In genomic region chr14:50997999-50998666, GRCm38 (mm10) we compare ENCODE assay signal across 16 mouse cellular contexts. TPM values are rescaled to one million over a fixed set of nuclear protein-coding genes. Genes with fewer than 3 reads are reported as not detected.
A peak's percentile ranks its signal among the peaks of the same experiment; 100 is the strongest.
DNase-seq lines count a peak whose midpoint lies in the region; ATAC-seq and TF ChIP-seq lines count a peak whose summit lies in the region.
"Had no signal": no experiment of that assay in that cellular context is flagged by ENCODE, and none has a peak within 500 bp of the region (broad histone marks: within the 10 kb centered on the region; RNA-seq: fewer than 3 reads in every experiment).

No protein-coding gene starts in this region.

- DNase-seq in heart, postnatal 36 days: no peak
- DNase-seq in 416B (ENCODE audit: low read depth): peak; percentile 66
- DNase-seq in brain, adult 2 months (ENCODE audit: low read depth, low spot score): peak; percentile 20
- DNase-seq in liver, postnatal 0 days: no peak
- no peak for DNase-seq in frontal cortex, adult 2 months (ENCODE audit: extremely low spot score in 1 of 2, low spot score in 1 of 2)
- no peak for DNase-seq in forebrain, embryonic 14.5 days (ENCODE audit: low spot score)
- DNase-seq in adrenal gland, postnatal 4 days (ENCODE audit: low spot score in 2 of 2): no peak
- DNase-seq: cerebellum, adult 18-20 months; spleen, adult 18-20 months; thymus, postnatal 14 days had no signal

- 0 out of 2 replicates have a peak, but pooled peaks have one; percentile 17 for TF ChIP-seq EP300 in liver, postnatal 0 days (IDR thresholded peaks at IDR 0.05; ENCODE audit: low read depth)

- H3K27me3 ChIP-seq in heart, embryonic 13.5 days (replicated peaks): no peaks in the 10 kb centered on the region
- no peaks in the 10 kb centered on the region for H3K27me3 ChIP-seq in liver, postnatal 0 days (ENCODE audit: insufficient read depth, low read length)
- no peaks in the 10 kb centered on the region for H3K27me3 ChIP-seq in forebrain, embryonic 14.5 days (replicated peaks; ENCODE audit: control insufficient read depth, insufficient read depth, low read length)
- H3K27me3 ChIP-seq: embryonic facial prominence, embryonic 13.5 days; megakaryocyte, embryonic 14.5 days; neural tube, embryonic 12.5 days had no signal

- H3K4me1 ChIP-seq in heart, embryonic 13.5 days: no peaks in the 10 kb centered on the region
- peaks cover 14% of the 10 kb centered on the region for H3K4me1 ChIP-seq in liver, postnatal 0 days (ENCODE audit: insufficient read depth)
- H3K4me1 ChIP-seq in forebrain, embryonic 14.5 days (ENCODE audit: control insufficient read depth, insufficient read depth, low read length): no peaks in the 10 kb centered on the region
- H3K4me1 ChIP-seq: embryonic facial prominence, embryonic 13.5 days; neural tube, embryonic 12.5 days had no signal

- TF ChIP-seq CTCF in liver, postnatal 0 days (IDR thresholded peaks at IDR 0.05; ENCODE audit: low read depth): no peak

- no peak overlapping the region for H3K4me2 ChIP-seq in heart, embryonic 13.5 days
- no peak overlapping the region for H3K4me2 ChIP-seq in liver, postnatal 0 days (ENCODE audit: low read depth, low read length)
- H3K4me2 ChIP-seq in forebrain, embryonic 14.5 days (ENCODE audit: low read length): no peak overlapping the region
- H3K4me2 ChIP-seq: embryonic facial prominence, embryonic 13.5 days; hindbrain, embryonic 14.5 days; neural tube, embryonic 12.5 days had no signal

- ATAC-seq in heart, embryonic 13.5 days (ENCODE audit: extremely low read depth, insufficient number of reproducible peaks, low FRiP score, low TSS enrichment): no peak
- ATAC-seq in liver, postnatal 0 days: peak; percentile 50; the same call in 1 of the 2 replicates
- no peak for ATAC-seq in forebrain, embryonic 14.5 days

- no peak overlapping the region for H3K4me3 ChIP-seq in heart, embryonic 13.5 days
- no peak overlapping the region for H3K4me3 ChIP-seq in liver, postnatal 0 days (ENCODE audit: low read depth, low read length)
- no peak overlapping the region for H3K4me3 ChIP-seq in forebrain, embryonic 14.5 days (ENCODE audit: low read depth, low read length)
- H3K4me3 ChIP-seq: embryonic facial prominence, embryonic 13.5 days; megakaryocyte, embryonic 14.5 days; neural tube, embryonic 12.5 days had no signal

- no peak overlapping the region for H3K9ac ChIP-seq in heart, embryonic 13.5 days
- H3K9ac ChIP-seq in liver, postnatal 0 days (replicated peaks): no peak overlapping the region
- no peak overlapping the region for H3K9ac ChIP-seq in forebrain, embryonic 14.5 days (ENCODE audit: low read length)
- H3K9ac ChIP-seq: embryonic facial prominence, embryonic 13.5 days; hindbrain, embryonic 14.5 days; neural tube, embryonic 12.5 days had no signal

- no peaks in the 10 kb centered on the region for H3K36me3 ChIP-seq in heart, embryonic 13.5 days
- no peaks in the 10 kb centered on the region for H3K36me3 ChIP-seq in liver, postnatal 0 days (replicated peaks; ENCODE audit: insufficient read depth, low read length)
- no peaks in the 10 kb centered on the region for H3K36me3 ChIP-seq in forebrain, embryonic 14.5 days (ENCODE audit: control insufficient read depth, insufficient read depth, low read length)
- H3K36me3 ChIP-seq: embryonic facial prominence, embryonic 13.5 days; neural tube, embryonic 12.5 days had no signal

- intact Hi-C loops in heart, postnatal 36 days (cut with DNase I): loop anchor here (2.0 kb wide), 1 partner anchor 15 kb away; no protein-coding TSS in a partner anchor

- peak overlapping the region; percentile 42; the same call in 1 of the 2 replicates for H3K27ac ChIP-seq in heart, embryonic 13.5 days (replicated peaks)
- H3K27ac ChIP-seq in liver, postnatal 0 days (ENCODE audit: low read depth): peak overlapping the region; percentile 50; the same call in 1 of the 2 replicates
- no peak overlapping the region for H3K27ac ChIP-seq in forebrain, embryonic 14.5 days (ENCODE audit: low read depth, low read length)
- H3K27ac ChIP-seq: embryonic facial prominence, embryonic 13.5 days; hindbrain, embryonic 14.5 days; neural tube, embryonic 12.5 days had no signal

- 52% methylated on average over 2 of the region's 2 CpGs for WGBS in heart, embryonic 13.5 days
- 41% methylated on average over 2 of the region's 2 CpGs for WGBS in liver, postnatal 0 days (ENCODE audit: insufficient replicate concordance)
- 90% methylated on average over 2 of the region's 2 CpGs for WGBS in forebrain, embryonic 14.5 days

- no peaks in the 10 kb centered on the region for H3K9me3 ChIP-seq in heart, embryonic 13.5 days
- H3K9me3 ChIP-seq in liver, postnatal 0 days (ENCODE audit: low read length): no peaks in the 10 kb centered on the region
- no peaks in the 10 kb centered on the region for H3K9me3 ChIP-seq in forebrain, embryonic 14.5 days (replicated peaks; ENCODE audit: control insufficient read depth, low read length)
- H3K9me3 ChIP-seq: embryonic facial prominence, embryonic 13.5 days; megakaryocyte, embryonic 14.5 days; neural tube, embryonic 12.5 days had no signal

RNA-seq across cellular contexts. Expression of gene Rnase10, which starts 9.4 kb away (rescaled TPM):
- 0.34 and 0.40 TPM in 2 replicates for polyA plus RNA-seq in heart, embryonic 13.5 days (2015; fragmentation: Nextera tagmentation; extraction: Ambion mirVana)
- total RNA-seq in heart, postnatal 36 days (2021): under 1 TPM; 0.22 to 0.25 TPM
- not detected in 2 replicates for polyA plus RNA-seq in liver, postnatal 0 days (2015; fragmentation: Nextera tagmentation; extraction: Ambion mirVana)
- 0.16 TPM in 1 of 2 replicates, not detected in the other for polyA plus RNA-seq in frontal cortex, adult 2 months (2012; rRNA removed)
- not detected in 2 replicates for polyA plus RNA-seq in forebrain, embryonic 14.5 days (2014; fragmentation: Nextera tagmentation; extraction: Ambion mirVana)
- under 1 TPM in 1 of 2 experiments, not detected in 1; 0.25 TPM for total RNA-seq in adrenal gland, postnatal 4 days (2021)
- total RNA-seq: layer of hippocampus, postnatal 25 days had no signal
- polyA plus RNA-seq: hindbrain, embryonic 14.5 days; neural tube, embryonic 12.5 days had no signal

RNA-seq across cellular contexts. Expression of gene Pnp2, which starts 42.3 kb away (rescaled TPM):
- 0.74 TPM in 1 of 2 replicates, not detected in the other for polyA plus RNA-seq in heart, embryonic 13.5 days (2015; fragmentation: Nextera tagmentation; extraction: Ambion mirVana)
- total RNA-seq in heart, postnatal 36 days (2021): under 1 TPM; 0.22 to 0.65 TPM
- polyA plus RNA-seq in liver, postnatal 0 days (2015; fragmentation: Nextera tagmentation; extraction: Ambion mirVana): 7.1 and 7.3 TPM in 2 replicates
- polyA plus RNA-seq in frontal cortex, adult 2 months (2012; rRNA removed): 1.3 and 1.7 TPM in 2 replicates
- 0.46 and 0.69 TPM in 2 replicates for polyA plus RNA-seq in forebrain, embryonic 14.5 days (2014; fragmentation: Nextera tagmentation; extraction: Ambion mirVana)
- total RNA-seq in adrenal gland, postnatal 4 days (2021): 1 to 10 TPM; 1.4 to 2.5 TPM

RNA-seq across cellular contexts. Expression of gene Rnase9, which starts 43.5 kb away (rescaled TPM):
- not detected in 2 replicates for polyA plus RNA-seq in heart, embryonic 13.5 days (2015; fragmentation: Nextera tagmentation; extraction: Ambion mirVana)
- not detected for total RNA-seq in heart, postnatal 36 days (2021)
- not detected in 2 replicates for polyA plus RNA-seq in liver, postnatal 0 days (2015; fragmentation: Nextera tagmentation; extraction: Ambion mirVana)
- polyA plus RNA-seq in frontal cortex, adult 2 months (2012; rRNA removed): not detected in 2 replicates
- polyA plus RNA-seq in forebrain, embryonic 14.5 days (2014; fragmentation: Nextera tagmentation; extraction: Ambion mirVana): not detected in 2 replicates
- not detected for total RNA-seq in adrenal gland, postnatal 4 days (2021)
- total RNA-seq: layer of hippocampus, postnatal 25 days had no signal
- polyA plus RNA-seq: embryonic facial prominence, embryonic 13.5 days; hindbrain, embryonic 14.5 days; neural tube, embryonic 12.5 days had no signal

RNA-seq across cellular contexts. Expression of gene Rnase11, which starts 51.8 kb away (rescaled TPM):
- not detected in 2 replicates for polyA plus RNA-seq in heart, embryonic 13.5 days (2015; fragmentation: Nextera tagmentation; extraction: Ambion mirVana)
- not detected for total RNA-seq in heart, postnatal 36 days (2021)
- polyA plus RNA-seq in liver, postnatal 0 days (2015; fragmentation: Nextera tagmentation; extraction: Ambion mirVana): not detected in 2 replicates
- polyA plus RNA-seq in frontal cortex, adult 2 months (2012; rRNA removed): not detected in 2 replicates
- polyA plus RNA-seq in forebrain, embryonic 14.5 days (2014; fragmentation: Nextera tagmentation; extraction: Ambion mirVana): not detected in 2 replicates
- total RNA-seq in adrenal gland, postnatal 4 days (2021): not detected
- total RNA-seq: layer of hippocampus, postnatal 25 days had no signal
- polyA plus RNA-seq: embryonic facial prominence, embryonic 13.5 days; hindbrain, embryonic 14.5 days; neural tube, embryonic 12.5 days had no signal

RNA-seq across cellular contexts. Expression of gene Gm49342, which starts 53.8 kb away (rescaled TPM):
- polyA plus RNA-seq in heart, embryonic 13.5 days (2015; fragmentation: Nextera tagmentation; extraction: Ambion mirVana): not detected in 2 replicates
- 10 to 100 TPM; 10.1 to 10.6 TPM for total RNA-seq in heart, postnatal 36 days (2021)
- polyA plus RNA-seq in liver, postnatal 0 days (2015; fragmentation: Nextera tagmentation; extraction: Ambion mirVana): not detected in 2 replicates
- 25.7 and 37.9 TPM in 2 replicates for polyA plus RNA-seq in frontal cortex, adult 2 months (2012; rRNA removed)
- polyA plus RNA-seq in forebrain, embryonic 14.5 days (2014; fragmentation: Nextera tagmentation; extraction: Ambion mirVana): 2.5 TPM in 1 of 2 replicates, not detected in the other
- 10 to 100 TPM; 28.1 to 33.3 TPM for total RNA-seq in adrenal gland, postnatal 4 days (2021)
- polyA plus RNA-seq: embryonic facial prominence, embryonic 13.5 days; hindbrain, embryonic 14.5 days; neural tube, embryonic 12.5 days had no signal

Comparison
In these comparisons a context has a peak if more than half of its experiments do, and no peak if none do; other contexts are left out.
1. DNase-seq: peak in 416B (single experiment) and brain, adult 2 months (single experiment); none in heart, postnatal 36 days (0 of 2), liver, postnatal 0 days (single experiment), frontal cortex, adult 2 months (0 of 2), forebrain, embryonic 14.5 days (single experiment) and adrenal gland, postnatal 4 days (0 of 2).